Mouse (Mus musculus) ES-E14 (cell line): ENCODE data around the gene Pax3. TPM values are rescaled to one million over a fixed set of nuclear protein-coding genes. Genes with fewer than 3 reads are reported as not detected.
A peak's percentile ranks its signal among the peaks of the same experiment; 100 is the strongest.

ENCODE experiments used
- DNase-seq: peaks from one replicate; pipeline ENCODE4 v3.0.0-alpha.2; 2013; ENCODE audit warnings: low read depth, low spot score
- H3K27ac ChIP-seq: 2 replicates; pipeline ENCODE4 v1.5.1; 2012; ENCODE audit warnings: low read depth, mild to moderate bottlenecking, low read length, moderate library complexity, mixed read lengths; ENCODE audit not compliant: poor library complexity, insufficient read depth, severe bottlenecking
- H3K36me3 ChIP-seq: 2 replicates; pipeline ENCODE4 v1.6.1; 2012; ENCODE audit warnings: mild to moderate bottlenecking, low read length, moderate library complexity, mixed read lengths; ENCODE audit not compliant: control insufficient read depth, poor library complexity, insufficient read depth, severe bottlenecking
- H3K4me1 ChIP-seq, 2 experiments: fragments of 150-350 bp in 1 of 2; sonication (generic) in 1 of 2; 2 replicates each; pipeline ENCODE4 v1.6.1; 2012; ENCODE audit warnings: low read length in 2 of 2, mild to moderate bottlenecking in 1 of 2, mixed read lengths in 1 of 2; ENCODE audit not compliant: control insufficient read depth in 2 of 2, insufficient read depth in 2 of 2, poor library complexity in 1 of 2
- H3K4me3 ChIP-seq, 2 experiments: fragments of 150-350 bp in 1 of 2; sonication (generic) in 1 of 2; 2 replicates each; pipeline ENCODE4 v1.5.1; 2012; ENCODE audit warnings: low read length in 2 of 2, low read depth in 1 of 2, mild to moderate bottlenecking in 1 of 2, mixed read lengths in 1 of 2; ENCODE audit not compliant: insufficient read depth in 1 of 2, poor library complexity in 1 of 2, severe bottlenecking in 1 of 2
- H3K9ac ChIP-seq: 2 replicates; pipeline ENCODE4 v1.6.1; 2012; ENCODE audit warnings: low read depth, mild to moderate bottlenecking, low read length, mixed read lengths; ENCODE audit not compliant: poor library complexity, insufficient read depth, severe bottlenecking
- H3K9me3 ChIP-seq: fragments of 150-350 bp; sonication (generic); 2 replicates; pipeline ENCODE4 v1.6.1; 2012; ENCODE audit warnings: low read depth, mild to moderate bottlenecking, low read length; ENCODE audit not compliant: control insufficient read depth, insufficient read depth
- CHD2 ChIP-seq: IDR thresholded peaks from 2 replicates; pipeline ENCODE4 v1.6.1; 2014; ENCODE audit warnings: mild to moderate bottlenecking, low read depth, low read length, inconsistent platforms
- HCFC1 ChIP-seq: IDR thresholded peaks from 2 replicates; pipeline ENCODE4 v1.6.1; 2012; ENCODE audit warnings: low read length, inconsistent platforms, borderline replicate concordance; ENCODE audit not compliant: insufficient read depth
- MAFK ChIP-seq: IDR thresholded peaks from 2 replicates; pipeline ENCODE4 v1.6.1; 2014; ENCODE audit warnings: mild to moderate bottlenecking, low read depth, low read length, inconsistent platforms; ENCODE audit not compliant: insufficient read depth
- ZC3H11A ChIP-seq: IDR thresholded peaks from 2 replicates; pipeline ENCODE4 v1.6.1; 2012; ENCODE audit warnings: low read depth, mild to moderate bottlenecking, inconsistent platforms, low read length, borderline replicate concordance
- ZNF384 ChIP-seq: IDR thresholded peaks from 2 replicates; pipeline ENCODE4 v1.6.1; 2012; ENCODE audit warnings: low read depth, low read length, inconsistent platforms
- in situ Hi-C, 2 experiments: fragments of 600-800 bp; cut with MboI; formaldehyde crosslinking; loops; one replicate each; pipeline ENCODE4 v1.15.1; 2025; ENCODE audit warnings: low sequenced_read_pairs in 2 of 2, inconsistent platforms in 1 of 2; ENCODE audit not compliant: unreplicated experiment in 2 of 2
- total RNA-seq: library from RNA; depleted of rRNA; stranded (reverse); fragments of 300-350 nt; gene quantifications from 2 replicates; pipeline ENCODE4 v1.2.3, GENCODE M21; 2012

Gene Pax3
- total RNA-seq, 1 experiment = 0.71 TPM

GRCm38 (mm10) chr1:78142912-78143311 is 54.0 kb downstream of the Pax3 start:
- TF ChIP-seq ZC3H11A (no peak), HCFC1 (no peak), CHD2 (no peak), MAFK (no peak), ZNF384 (no peak)
- DNase-seq = no peak
- Histone ChIP-seq H3K27ac (no peak overlapping the region), H3K9me3 (no peaks in the 10 kb centered on the region), H3K4me1 (peaks cover 0 to 5% of the 10 kb centered on the region in 2 experiments; a peak in 1 of 4 replicates), H3K9ac (no peak overlapping the region), H3K4me3 (no peak overlapping the region), H3K36me3 (no peaks in the 10 kb centered on the region)
- in situ Hi-C loops = no loop called here

DNA sequence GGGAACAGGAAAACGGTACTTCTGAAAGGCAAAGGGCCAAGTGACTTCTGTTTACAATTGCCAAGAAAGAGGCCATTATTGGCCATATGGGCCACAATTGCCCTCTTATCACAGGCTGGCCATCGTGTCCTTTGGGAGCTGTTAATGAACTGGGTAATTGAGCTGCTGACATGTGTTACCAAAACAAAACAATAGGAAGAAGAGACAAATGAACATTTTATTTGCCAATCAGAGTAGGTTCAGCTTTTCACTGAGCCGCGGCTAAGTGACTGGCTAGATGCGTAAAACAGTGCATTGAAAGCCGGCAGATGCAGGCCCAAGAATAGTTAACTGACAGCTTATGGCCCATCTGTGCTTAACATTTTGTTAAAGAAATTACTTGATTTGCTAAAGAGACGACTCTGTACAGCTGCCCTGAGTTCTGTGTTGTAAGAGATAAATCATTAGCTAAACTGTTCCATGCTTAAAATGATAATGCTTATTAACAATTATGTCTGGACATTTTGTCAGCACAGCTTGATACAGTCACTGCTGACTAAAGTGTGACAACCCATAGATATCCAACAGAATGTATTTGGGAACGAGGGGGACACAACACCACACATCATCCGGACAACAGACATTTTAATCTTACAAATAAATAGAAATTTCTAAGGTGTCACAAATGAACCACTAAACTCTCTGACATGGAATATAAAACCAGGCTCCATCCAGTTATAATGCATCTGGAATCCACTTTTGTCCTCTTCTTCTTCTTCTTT is 55.0 kb downstream of the Pax3 start:
- no peaks in the 10 kb centered on the region for H3K36me3 ChIP-seq
- no peak overlapping the region for H3K4me3 ChIP-seq
- H3K27ac ChIP-seq = no peak overlapping the region
- DNase-seq = no peak
- H3K9me3 ChIP-seq = no peaks in the 10 kb centered on the region
- no peak for TF ChIP-seq CHD2
- no peak for TF ChIP-seq MAFK
- no peak for TF ChIP-seq HCFC1
- H3K4me1 ChIP-seq = peaks cover 0 to 5% of the 10 kb centered on the region in 2 experiments; a peak in 1 of 4 replicates
- H3K9ac ChIP-seq = no peak overlapping the region
- in situ Hi-C loops = no loop called here

GRCm38 (mm10) chr1:78141314-78141713 is 55.6 kb downstream of the Pax3 start:
- Histone ChIP-seq H3K4me1 (peaks cover 0 to 5% of the 10 kb centered on the region in 2 experiments; a peak in 1 of 4 replicates), H3K9ac (no peak overlapping the region), H3K36me3 (no peaks in the 10 kb centered on the region), H3K9me3 (no peaks in the 10 kb centered on the region), H3K4me3 (no peak overlapping the region), H3K27ac (no peak overlapping the region)
- TF ChIP-seq MAFK = no peak
- TF ChIP-seq HCFC1 = no peak
- no peak for TF ChIP-seq ZNF384
- no peak for TF ChIP-seq ZC3H11A
- TF ChIP-seq CHD2 = no peak
- in situ Hi-C loops = no loop called here
- DNase-seq = no peak

GRCm38 (mm10) chr1:78140505-78141303 is 56.2 kb downstream of the Pax3 start:
- in situ Hi-C loops = no loop called here
- Histone ChIP-seq H3K27ac (no peak overlapping the region), H3K9ac (no peak overlapping the region), H3K4me1 (peaks cover 0 to 5% of the 10 kb centered on the region in 2 experiments; a peak in 1 of 4 replicates), H3K9me3 (no peaks in the 10 kb centered on the region), H3K36me3 (no peaks in the 10 kb centered on the region), H3K4me3 (no peak overlapping the region)
- TF ChIP-seq HCFC1 = no peak
- TF ChIP-seq MAFK = no peak
- TF ChIP-seq ZNF384 = no peak
- TF ChIP-seq ZC3H11A = no peak
- no peak for TF ChIP-seq CHD2
- peak; percentile 16 for DNase-seq
